Mouse (Mus musculus) kidney, postnatal 25 days (tissue): Measurements from ENCODE around the gene Fer.

Source experiments
- DNase-seq, 2 experiments: peaks; one replicate each; pipeline ENCODE4 v3.0.0; 2021; ENCODE audit warnings: mixed read lengths in 2 of 2

The Fer gene

GRCm38 (mm10) chr17:64167731-64168130, 304.9 kb downstream of the Fer start:
- DNase-seq = no peak

GRCm38 (mm10) chr17:64170019-64170418, 307.2 kb downstream of the Fer start:
- DNase-seq = no peak

GRCm38 (mm10) chr17:64172474-64172873, 309.6 kb downstream of the Fer start:
- DNase-seq = no peak

- DNase-seq = no peak
These were observed 317.7 kb downstream of the Fer start for GRCm38 (mm10) chr17:64180546-64180945.

- no peak for DNase-seq
These were observed 318.4 kb downstream of the Fer start for GRCm38 (mm10) chr17:64181291-64181690.

- DNase-seq = no peak
These were observed 319.7 kb downstream of the Fer start for GRCm38 (mm10) chr17:64182599-64182998.

GRCm38 (mm10) chr17:64183196-64183595, 320.3 kb downstream of the Fer start:
- DNase-seq = no peak
